Mouse (Mus musculus) small intestine, adult 2 months (tissue): ENCODE measurements around the gene Serpinb6c.

Source experiments
- CTCF ChIP-seq: fragments of 200-500 bp; IDR thresholded peaks from 2 replicates; pipeline ENCODE4 v1.5.1; 2012; ENCODE audit warnings: low read depth, mild to moderate bottlenecking, control low read depth, inconsistent platforms, low read length, moderate library complexity, mixed read lengths; ENCODE audit not compliant: insufficient replicate concordance, insufficient read length; ENCODE audit errors: extremely low read depth
- POLR2A ChIP-seq: fragments of 200-500 bp; IDR thresholded peaks from 2 replicates; pipeline ENCODE4 v1.6.1; 2012; ENCODE audit warnings: low read depth, mild to moderate bottlenecking, control low read depth, inconsistent platforms, low read length, moderate library complexity

GRCm38 (mm10) chr13:33952947-33953346 is 47.4 kb upstream of the Serpinb6c start:
- TF ChIP-seq CTCF (no peak), POLR2A (no peak)
